Mouse (Mus musculus) olfactory bulb, adult 2 months (tissue): ENCODE measurements around the gene Col4a1.

Experiments used
- CTCF ChIP-seq: fragments of 200-500 bp; IDR thresholded peaks from 2 replicates; pipeline ENCODE4 v1.5.1; 2012; ENCODE audit warnings: low read depth, mild to moderate bottlenecking, low read length, moderate library complexity; ENCODE audit not compliant: insufficient read depth
- POLR2A ChIP-seq: fragments of 200-500 bp; IDR thresholded peaks from 2 replicates; pipeline ENCODE4 v1.6.1; 2012; ENCODE audit warnings: mild to moderate bottlenecking, low read depth, low read length, moderate library complexity; ENCODE audit not compliant: insufficient read depth

DNA sequence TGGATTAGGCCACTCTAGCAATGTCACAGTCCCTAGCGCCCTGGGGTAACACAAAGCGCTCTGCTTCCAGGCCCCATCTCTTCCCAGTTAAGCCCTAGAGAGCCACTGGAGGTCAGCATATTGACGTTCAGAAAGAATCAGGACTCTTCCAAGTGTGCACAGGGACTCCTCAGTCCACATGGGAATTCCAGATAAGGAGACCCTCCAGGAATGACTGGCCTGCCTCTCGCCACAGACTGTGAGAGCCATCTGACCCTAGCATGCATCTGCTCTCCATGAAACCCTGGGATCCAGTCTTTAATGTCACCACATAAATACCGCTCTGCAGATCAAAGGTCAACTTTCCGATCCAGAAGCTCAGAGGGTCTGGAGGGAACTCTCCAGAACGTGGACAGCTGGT is 88.4 kb downstream of the Col4a1 start:
- TF ChIP-seq POLR2A, result no peak
- no peak for TF ChIP-seq CTCF
